15 mouse cellular contexts compared by ENCODE assay signal in genomic region chr2:109984930-109985329, GRCm38 (mm10). TPM values are rescaled to one million over a fixed set of nuclear protein-coding genes. Genes with fewer than 3 reads are reported as not detected.
DNase-seq lines count a peak whose midpoint lies in the region; ATAC-seq and TF ChIP-seq lines count a peak whose summit lies in the region.
"Had no signal": no experiment of that assay in that cellular context is flagged by ENCODE, and none has a peak within 500 bp of the region (broad histone marks: within the 10 kb centered on the region; RNA-seq: fewer than 3 reads in every experiment).

No protein-coding gene starts in this region.

- H3K4me2 ChIP-seq in heart, postnatal 0 days (ENCODE audit: low read depth, low read length), result no peak overlapping the region
- no peak overlapping the region for H3K4me2 ChIP-seq in CH12.LX (ENCODE audit: insufficient read depth, low read depth, poor library complexity, severe bottlenecking)
- H3K4me2 ChIP-seq in embryonic facial prominence, embryonic 12.5 days (replicated peaks), result no peak overlapping the region
- H3K4me2 ChIP-seq in liver, embryonic 11.5 days, result no peak overlapping the region
- H3K4me2 ChIP-seq: forebrain, embryonic 13.5 days; midbrain, embryonic 11.5 days had no signal

- H3K9ac ChIP-seq in heart, postnatal 0 days (replicated peaks; ENCODE audit: low read depth, low read length), result no peak overlapping the region
- no peak overlapping the region for H3K9ac ChIP-seq in CH12.LX (ENCODE audit: insufficient read depth, low read depth)
- H3K9ac ChIP-seq in embryonic facial prominence, embryonic 12.5 days, result no peak overlapping the region
- H3K9ac ChIP-seq in liver, embryonic 11.5 days (ENCODE audit: low read depth, low read length), result no peak overlapping the region
- H3K9ac ChIP-seq: forebrain, embryonic 13.5 days had no signal

- TF ChIP-seq CTCF in heart, postnatal 0 days (IDR thresholded peaks at IDR 0.05; ENCODE audit: low read depth), result no peak
- TF ChIP-seq CTCF in CH12.LX (conservative IDR thresholded peaks at IDR 0.05 in 1 of 2, IDR thresholded peaks at IDR 0.05 in 1 of 2; ENCODE audit: low read depth in 2 of 2, low read length in 2 of 2), result no peak

- TF ChIP-seq RAD21 in CH12.LX (IDR thresholded peaks at IDR 0.05; ENCODE audit: low read depth, low read length), result no peak

- TF ChIP-seq POLR2A in CH12.LX (IDR thresholded peaks at IDR 0.05; ENCODE audit: low read depth, low read length), result no peak

- H3K9me3 ChIP-seq in heart, postnatal 0 days (replicated peaks; ENCODE audit: control insufficient read depth, low read length), result no peaks in the 10 kb centered on the region
- no peaks in the 10 kb centered on the region for H3K9me3 ChIP-seq in CH12.LX (replicated peaks; ENCODE audit: low read length)
- no peaks in the 10 kb centered on the region for H3K9me3 ChIP-seq in embryonic facial prominence, embryonic 12.5 days
- no peaks in the 10 kb centered on the region for H3K9me3 ChIP-seq in liver, embryonic 11.5 days (ENCODE audit: control insufficient read depth, low read length)
- H3K9me3 ChIP-seq: forebrain, embryonic 13.5 days had no signal

- H3K27ac ChIP-seq in heart, postnatal 0 days (ENCODE audit: low read depth), result peak overlapping the region; percentile 52
- no peak overlapping the region for H3K27ac ChIP-seq in CH12.LX (ENCODE audit: insufficient read depth, low read depth)
- peak overlapping the region; percentile 70; the same call in 1 of the 2 replicates for H3K27ac ChIP-seq in embryonic facial prominence, embryonic 12.5 days
- no peak overlapping the region for H3K27ac ChIP-seq in liver, embryonic 11.5 days (ENCODE audit: low read depth, low read length)
- H3K27ac ChIP-seq: forebrain, embryonic 13.5 days had no signal

- DNase-seq in heart, postnatal 0 days (ENCODE audit: low spot score), result peak; percentile 60
- DNase-seq in heart, postnatal 10 days, result no peak
- peak; percentile 12 for DNase-seq in CH12.LX (ENCODE audit: extremely low read depth)
- no peak for DNase-seq in liver, embryonic 11.5 days (ENCODE audit: low spot score)
- DNase-seq in embryo, embryonic 11 days, result no peak
- no peak for DNase-seq in left cerebral cortex, adult 8-10 months (ENCODE audit: low spot score in 2 of 2)
- no peak for DNase-seq in cerebellum, adult 9-11 months
- DNase-seq: cerebellum, adult 9-10 months; gastrocnemius, postnatal 25 days; spleen, adult 18-20 months had no signal

- H3K27me3 ChIP-seq in heart, postnatal 0 days (ENCODE audit: control insufficient read depth, insufficient read depth, low read length), result no peaks in the 10 kb centered on the region
- no peaks in the 10 kb centered on the region for H3K27me3 ChIP-seq in CH12.LX (replicated peaks)
- no peaks in the 10 kb centered on the region for H3K27me3 ChIP-seq in embryonic facial prominence, embryonic 12.5 days
- no peaks in the 10 kb centered on the region for H3K27me3 ChIP-seq in liver, embryonic 11.5 days (replicated peaks; ENCODE audit: control insufficient read depth, insufficient read depth, low read length)

- H3K4me1 ChIP-seq in heart, postnatal 0 days (ENCODE audit: control insufficient read depth, insufficient read depth), result peaks cover 65% of the 10 kb centered on the region
- peaks cover 7 to 16% of the 10 kb centered on the region in 2 experiments; a peak in 3 of 4 replicates for H3K4me1 ChIP-seq in CH12.LX (ENCODE audit: control insufficient read depth in 1 of 2, insufficient read depth in 2 of 2)
- H3K4me1 ChIP-seq in embryonic facial prominence, embryonic 12.5 days, result peaks cover 47% of the 10 kb centered on the region
- H3K4me1 ChIP-seq in liver, embryonic 11.5 days (replicated peaks; ENCODE audit: control insufficient read depth, insufficient read depth, low read length), result peaks cover 21% of the 10 kb centered on the region

- in situ Hi-C loops in CH12.LX (cut with MboI; ENCODE audit: low pct_ligation_motif_present, low pct_unique_long_range_greater_than_20kb, low sequenced_read_pairs), result no loop called here

- no peak for TF ChIP-seq EP300 in heart, postnatal 0 days (IDR thresholded peaks at IDR 0.05; ENCODE audit: low read depth)
- no peak for TF ChIP-seq EP300 in CH12.LX (IDR thresholded peaks at IDR 0.05; ENCODE audit: low read length)

- no peak overlapping the region for H3K4me3 ChIP-seq in heart, postnatal 0 days (ENCODE audit: low read depth, low read length)
- H3K4me3 ChIP-seq in CH12.LX (replicated peaks in 1 of 3; ENCODE audit: low read depth in 2 of 3, low read length in 2 of 3, poor library complexity in 1 of 3), result no peak overlapping the region
- no peak overlapping the region for H3K4me3 ChIP-seq in embryonic facial prominence, embryonic 12.5 days
- H3K4me3 ChIP-seq in liver, embryonic 11.5 days (ENCODE audit: low read depth, low read length), result no peak overlapping the region
- H3K4me3 ChIP-seq: forebrain, embryonic 13.5 days had no signal

- dilution Hi-C loops in CH12.LX (cut with MboI; ENCODE audit: extremely low pct_ligation_motif_present, extremely low pct_unique_long_range_greater_than_20kb, low sequenced_read_pairs), result no loop called here

- peak; percentile 68; the same call in 1 of the 2 replicates for ATAC-seq in heart, postnatal 0 days (ENCODE audit: insufficient read depth, low read depth)
- ATAC-seq in embryonic facial prominence, embryonic 12.5 days (ENCODE audit: insufficient number of reproducible peaks, insufficient read depth, low FRiP score, low TSS enrichment), result no peak
- peak; percentile 60 for ATAC-seq in liver, embryonic 11.5 days (replicated peaks; ENCODE audit: low FRiP score)
- ATAC-seq: forebrain, embryonic 13.5 days; hindbrain, embryonic 16.5 days; lung, postnatal 0 days had no signal

- no peaks in the 10 kb centered on the region for H3K36me3 ChIP-seq in heart, postnatal 0 days (replicated peaks; ENCODE audit: control insufficient read depth, insufficient read depth, low read length)
- peaks cover 0 to 18% of the 10 kb centered on the region in 2 experiments for H3K36me3 ChIP-seq in CH12.LX (replicated peaks in 1 of 2; ENCODE audit: control insufficient read depth in 1 of 2, insufficient read depth in 1 of 2, low read length in 1 of 2)
- no peaks in the 10 kb centered on the region for H3K36me3 ChIP-seq in embryonic facial prominence, embryonic 12.5 days
- no peaks in the 10 kb centered on the region for H3K36me3 ChIP-seq in liver, embryonic 11.5 days (ENCODE audit: control insufficient read depth, insufficient read depth, low read length)

- no peaks in the 10 kb centered on the region for H3K79me2 ChIP-seq in CH12.LX (replicated peaks; ENCODE audit: control insufficient read depth, extremely low read depth, insufficient read depth, poor library complexity, severe bottlenecking)

- intact Hi-C loops in heart, postnatal 10 days (cut with DNase I), result no loop called here

- 14% methylated on average over 1 of the region's 1 CpGs for WGBS in heart, postnatal 0 days
- 33% methylated on average over 1 of the region's 1 CpGs for WGBS in embryonic facial prominence, embryonic 12.5 days
- WGBS in liver, embryonic 11.5 days, result 41% methylated on average over 1 of the region's 1 CpGs

TF ChIP-seq in CH12.LX, 34 proteins besides CTCF, POLR2A, EP300 and RAD21:
- TF ChIP-seq ZKSCAN1 (IDR thresholded peaks at IDR 0.05; ENCODE audit: borderline replicate concordance, low read depth, low read length) (no peak), JUN (IDR thresholded peaks at IDR 0.05; ENCODE audit: insufficient read depth, low read depth, low read length) (no peak), SIN3A (IDR thresholded peaks at IDR 0.05; ENCODE audit: low read length) (no peak), MAZ (IDR thresholded peaks at IDR 0.05; ENCODE audit: low read depth, low read length) (no peak), MYC (IDR thresholded peaks at IDR 0.05; ENCODE audit: low read depth, low read length) (no peak), GABPA (IDR thresholded peaks at IDR 0.05; ENCODE audit: insufficient replicate concordance, low read depth, low read length) (no peak), ZNF384 (IDR thresholded peaks at IDR 0.05; ENCODE audit: low read depth, low read length) (no peak), E2F4 (IDR thresholded peaks at IDR 0.05; ENCODE audit: insufficient replicate concordance, low read depth, low read length) (no peak), USF2 (conservative IDR thresholded peaks at IDR 0.05; ENCODE audit: low read depth, low read length) (no peak)

RNA-seq across cellular contexts. Expression of gene Ccdc34, which starts 32.7 kb away (rescaled TPM):
- total RNA-seq in heart, postnatal 0 days (2014; rRNA removed; ENCODE audit: low replicate concordance), result 6.9 and 7.8 TPM in 2 replicates
- polyA plus RNA-seq in heart, postnatal 0 days (2015; fragmentation: Nextera tagmentation; extraction: Ambion mirVana), result 16.5 and 17.1 TPM in 2 replicates
- total RNA-seq in heart, postnatal 10 days (2021), result 10 to 100 TPM; 12.4 to 14.0 TPM
- total RNA-seq in CH12.LX (2012; rRNA removed) (15.5 and 17.2 TPM in 2 replicates), CH12.LX (2014; rRNA removed) (22.4 and 25.6 TPM in 2 replicates)
- polyA plus RNA-seq in CH12.LX (2012; ENCODE audit: insufficient read length, low read depth), result 42.6 and 44.6 TPM in 2 replicates
- polyA plus RNA-seq in embryonic facial prominence, embryonic 12.5 days (2016; fragmentation: Nextera tagmentation; extraction: Ambion mirVana), result 45.7 and 51.0 TPM in 2 replicates
- polyA plus RNA-seq in liver, embryonic 11.5 days (2014; fragmentation: Nextera tagmentation; extraction: Ambion mirVana), result 34.4 and 42.5 TPM in 2 replicates
- total RNA-seq in left cerebral cortex, adult 8-10 months (2022), result 10 to 100 TPM; 12.3 to 14.8 (median 14.2) TPM

Comparison
In these comparisons a context has a peak if more than half of its experiments do, and no peak if none do; other contexts are left out.
1. DNase-seq: peak in heart, postnatal 0 days (single experiment) and CH12.LX (single experiment); none in heart, postnatal 10 days (0 of 2), liver, embryonic 11.5 days (single experiment), embryo, embryonic 11 days (single experiment), left cerebral cortex, adult 8-10 months (0 of 2) and cerebellum, adult 9-11 months (single experiment).
2. H3K27ac ChIP-seq: peak in heart, postnatal 0 days (single experiment) and embryonic facial prominence, embryonic 12.5 days (single experiment); none in CH12.LX (single experiment) and liver, embryonic 11.5 days (single experiment).